Mouse (Mus musculus): Measurements from ENCODE around the gene Lbx1. TPM values are rescaled to one million over a fixed set of nuclear protein-coding genes. Genes with fewer than 3 reads are reported as not detected.

Gene Lbx1
- polyA plus RNA-seq, 1 experiment from 2014 or later = 0.08 TPM

GRCm38 (mm10) chr19:45243918-45244700 lies 8.5 kb upstream of the Lbx1 start:
- Histone ChIP-seq H3K4me3 (ENCODE audit: low read depth, low read length) (no peak overlapping the region), H3K27me3 (ENCODE audit: control insufficient read depth, insufficient read depth, low read depth, low read length) (peaks cover 55% of the 10 kb centered on the region), H3K9ac (ENCODE audit: low read depth, low read length) (no peak overlapping the region), H3K36me3 (ENCODE audit: control insufficient read depth, insufficient read depth, low read length) (no peaks in the 10 kb centered on the region), H3K4me2 (ENCODE audit: low read length) (no peak overlapping the region), H3K9me3 (replicated peaks; ENCODE audit: control insufficient read depth, low read length, poor library complexity, severe bottlenecking) (no peaks in the 10 kb centered on the region), H3K27ac (ENCODE audit: low read length) (no peak overlapping the region), H3K4me1 (ENCODE audit: control insufficient read depth, insufficient read depth, low read length) (no peaks in the 10 kb centered on the region)
- 2% methylated on average over 29 of the region's 29 CpGs for WGBS
- no peak for ATAC-seq

- Histone ChIP-seq H3K36me3 (ENCODE audit: control insufficient read depth, insufficient read depth, low read length) (no peaks in the 10 kb centered on the region), H3K9me3 (replicated peaks; ENCODE audit: control insufficient read depth, low read length, poor library complexity, severe bottlenecking) (no peaks in the 10 kb centered on the region), H3K4me1 (ENCODE audit: control insufficient read depth, insufficient read depth, low read length) (no peaks in the 10 kb centered on the region), H3K27me3 (ENCODE audit: control insufficient read depth, insufficient read depth, low read depth, low read length) (peaks cover 59% of the 10 kb centered on the region), H3K27ac (ENCODE audit: low read length) (no peak overlapping the region), H3K9ac (ENCODE audit: low read depth, low read length) (no peak overlapping the region), H3K4me2 (ENCODE audit: low read length) (no peak overlapping the region), H3K4me3 (ENCODE audit: low read depth, low read length) (no peak overlapping the region)
- no peak for ATAC-seq
- WGBS = 5% methylated on average over 5 of the region's 5 CpGs
Observed at GRCm38 (mm10) chr19:45243264-45243602, 7.6 kb upstream of the Lbx1 start.

GRCm38 (mm10) chr19:45242348-45243263 lies 7.0 kb upstream of the Lbx1 start:
- H3K4me1 ChIP-seq (ENCODE audit: control insufficient read depth, insufficient read depth, low read length) = no peaks in the 10 kb centered on the region
- no peak overlapping the region for H3K4me3 ChIP-seq (ENCODE audit: low read depth, low read length)
- peaks cover 65% of the 10 kb centered on the region for H3K27me3 ChIP-seq (ENCODE audit: control insufficient read depth, insufficient read depth, low read depth, low read length)
- ATAC-seq = no peak
- no peak overlapping the region for H3K27ac ChIP-seq (ENCODE audit: low read length)
- no peak overlapping the region for H3K4me2 ChIP-seq (ENCODE audit: low read length)
- under 1% methylated on average over 23 of the region's 23 CpGs for WGBS
- no peaks in the 10 kb centered on the region for H3K9me3 ChIP-seq (replicated peaks; ENCODE audit: control insufficient read depth, low read length, poor library complexity, severe bottlenecking)
- H3K36me3 ChIP-seq (ENCODE audit: control insufficient read depth, insufficient read depth, low read length) = no peaks in the 10 kb centered on the region
- no peak overlapping the region for H3K9ac ChIP-seq (ENCODE audit: low read depth, low read length)

GRCm38 (mm10) chr19:45242017-45242347 lies 6.4 kb upstream of the Lbx1 start:
- 0% methylated on average over 4 of the region's 4 CpGs for WGBS
- H3K27ac ChIP-seq (ENCODE audit: low read length) = no peak overlapping the region
- H3K27me3 ChIP-seq (ENCODE audit: control insufficient read depth, insufficient read depth, low read depth, low read length) = peaks cover 71% of the 10 kb centered on the region

GRCm38 (mm10) chr19:45240026-45240425 lies 4.4 kb upstream of the Lbx1 start:
- Histone ChIP-seq H3K36me3 (ENCODE audit: control insufficient read depth, insufficient read depth, low read length) (no peaks in the 10 kb centered on the region), H3K9me3 (replicated peaks; ENCODE audit: control insufficient read depth, low read length, poor library complexity, severe bottlenecking) (no peaks in the 10 kb centered on the region), H3K27ac (ENCODE audit: low read length) (no peak overlapping the region), H3K4me3 (ENCODE audit: low read depth, low read length) (no peak overlapping the region), H3K4me1 (ENCODE audit: control insufficient read depth, insufficient read depth, low read length) (peaks cover 3% of the 10 kb centered on the region; the same call in 1 of the 2 replicates), H3K27me3 (ENCODE audit: control insufficient read depth, insufficient read depth, low read depth, low read length) (peaks cover 76% of the 10 kb centered on the region), H3K4me2 (ENCODE audit: low read length) (no peak overlapping the region), H3K9ac (ENCODE audit: low read depth, low read length) (no peak overlapping the region)
- no peak for ATAC-seq
- WGBS = 0% methylated on average over 2 of the region's 2 CpGs

More at GRCm38 (mm10) chr19:45242017-45242347, 6.4 kb upstream of the Lbx1 start:
- H3K36me3 ChIP-seq (ENCODE audit: control insufficient read depth, insufficient read depth, low read length) = no peaks in the 10 kb centered on the region
- no peak overlapping the region for H3K9ac ChIP-seq (ENCODE audit: low read depth, low read length)
- H3K4me3 ChIP-seq (ENCODE audit: low read depth, low read length) = no peak overlapping the region
- ATAC-seq = no peak
- H3K9me3 ChIP-seq (replicated peaks; ENCODE audit: control insufficient read depth, low read length, poor library complexity, severe bottlenecking) = no peaks in the 10 kb centered on the region
- no peaks in the 10 kb centered on the region for H3K4me1 ChIP-seq (ENCODE audit: control insufficient read depth, insufficient read depth, low read length)
- no peak overlapping the region for H3K4me2 ChIP-seq (ENCODE audit: low read length)

GRCm38 (mm10) chr19:45239191-45239590 lies 3.6 kb upstream of the Lbx1 start:
- H3K36me3 ChIP-seq (ENCODE audit: control insufficient read depth, insufficient read depth, low read length) = no peaks in the 10 kb centered on the region
- H3K4me2 ChIP-seq (ENCODE audit: low read length) = no peak overlapping the region
- H3K4me1 ChIP-seq (ENCODE audit: control insufficient read depth, insufficient read depth, low read length) = peaks cover 5% of the 10 kb centered on the region
- peaks cover 77% of the 10 kb centered on the region for H3K27me3 ChIP-seq (ENCODE audit: control insufficient read depth, insufficient read depth, low read depth, low read length)
- H3K9ac ChIP-seq (ENCODE audit: low read depth, low read length) = no peak overlapping the region
- no peaks in the 10 kb centered on the region for H3K9me3 ChIP-seq (replicated peaks; ENCODE audit: control insufficient read depth, low read length, poor library complexity, severe bottlenecking)
- ATAC-seq = no peak
- no peak overlapping the region for H3K4me3 ChIP-seq (ENCODE audit: low read depth, low read length)
- H3K27ac ChIP-seq (ENCODE audit: low read length) = no peak overlapping the region
- 15% methylated on average over 1 of the region's 1 CpGs for WGBS

GRCm38 (mm10) chr19:45237665-45238209 lies 2.1 kb upstream of the Lbx1 start:
- WGBS = 5% methylated on average over 3 of the region's 3 CpGs
- ATAC-seq = no peak
- H3K4me3 ChIP-seq (ENCODE audit: low read depth, low read length) = no peak overlapping the region
- H3K36me3 ChIP-seq (ENCODE audit: control insufficient read depth, insufficient read depth, low read length) = no peaks in the 10 kb centered on the region
- H3K4me2 ChIP-seq (ENCODE audit: low read length) = no peak overlapping the region
- no peaks in the 10 kb centered on the region for H3K9me3 ChIP-seq (replicated peaks; ENCODE audit: control insufficient read depth, low read length, poor library complexity, severe bottlenecking)
- no peak overlapping the region for H3K9ac ChIP-seq (ENCODE audit: low read depth, low read length)
- peaks cover 5% of the 10 kb centered on the region for H3K4me1 ChIP-seq (ENCODE audit: control insufficient read depth, insufficient read depth, low read length)
- no peak overlapping the region for H3K27ac ChIP-seq (ENCODE audit: low read length)
- H3K27me3 ChIP-seq (ENCODE audit: control insufficient read depth, insufficient read depth, low read depth, low read length) = peaks cover 75% of the 10 kb centered on the region

- Histone ChIP-seq H3K9me3 (replicated peaks; ENCODE audit: control insufficient read depth, low read length, poor library complexity, severe bottlenecking) (no peaks in the 10 kb centered on the region), H3K27ac (ENCODE audit: low read length) (no peak overlapping the region), H3K4me3 (ENCODE audit: low read depth, low read length) (no peak overlapping the region), H3K4me2 (ENCODE audit: low read length) (no peak overlapping the region), H3K27me3 (ENCODE audit: control insufficient read depth, insufficient read depth, low read depth, low read length) (peaks cover 72% of the 10 kb centered on the region), H3K9ac (ENCODE audit: low read depth, low read length) (no peak overlapping the region), H3K4me1 (ENCODE audit: control insufficient read depth, insufficient read depth, low read length) (peaks cover 5% of the 10 kb centered on the region), H3K36me3 (ENCODE audit: control insufficient read depth, insufficient read depth, low read length) (no peaks in the 10 kb centered on the region)
- 0% methylated on average over 8 of the region's 8 CpGs for WGBS
- ATAC-seq = no peak
Observed at GRCm38 (mm10) chr19:45237099-45237498, 1.5 kb upstream of the Lbx1 start.
